Mouse (Mus musculus): ENCODE results near the gene Olfr543.

DNA sequence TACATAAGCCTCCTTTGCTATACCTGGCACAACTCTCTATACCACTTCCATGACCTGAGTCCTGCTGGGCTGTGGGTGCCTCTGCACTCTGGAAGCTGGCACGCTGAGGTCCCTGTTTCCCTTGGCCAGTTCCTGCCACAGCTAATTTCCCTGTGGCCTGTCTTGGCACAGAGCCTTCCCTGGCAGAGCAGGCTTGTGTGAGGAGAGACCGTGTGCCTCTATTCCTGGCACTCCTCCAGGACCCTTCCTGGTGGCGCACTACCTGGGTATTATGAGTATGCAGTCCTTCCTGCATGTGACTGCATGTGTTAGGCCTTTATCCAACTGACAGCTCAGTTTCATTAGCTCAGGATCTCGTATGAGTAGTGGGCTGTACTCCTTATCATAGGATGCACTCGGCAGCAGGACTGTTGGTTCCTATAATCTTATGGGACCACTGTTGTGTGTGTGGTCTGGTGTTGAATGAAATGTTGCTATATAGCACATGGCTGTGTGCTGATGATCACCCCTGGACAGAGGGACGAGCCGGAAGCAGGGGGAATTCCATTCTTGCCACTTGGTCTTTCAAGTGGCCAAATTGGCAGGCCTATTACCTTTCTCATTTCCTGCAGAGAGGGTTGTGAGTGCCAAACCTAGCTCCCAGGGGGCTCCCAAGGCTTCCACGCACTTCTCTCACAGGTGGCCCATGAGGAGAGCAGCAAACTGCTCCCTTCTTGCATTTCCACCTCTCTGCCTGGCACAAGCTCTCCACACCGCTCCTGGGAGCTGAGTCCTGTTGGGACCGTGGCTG, 35.0 kb upstream of the Olfr543 start:
- no peak for TF ChIP-seq CTCF (IDR thresholded peaks at IDR 0.05; ENCODE audit: low read depth, low read length)
- TF ChIP-seq TAL1 (conservative IDR thresholded peaks at IDR 0.05; ENCODE audit: low read depth, low read length): no peak
